Mouse (Mus musculus) limb, embryonic 14.5 days (tissue): Measurements from ENCODE around the gene Hexdc. TPM values are rescaled to one million over a fixed set of nuclear protein-coding genes. Genes with fewer than 3 reads are reported as not detected.

Experiments used
- ATAC-seq: fragments of 200-750 bp; cut with Nextera tagmentation; 2 replicates; pipeline ENCODE4 v1.8.0; 2017; ENCODE audit warnings: low read depth, moderate number of reproducible peaks, moderate TSS enrichment; ENCODE audit not compliant: low FRiP score
- DNase-seq: peaks from one replicate; pipeline ENCODE4 v3.0.0-alpha.2; 2015; ENCODE audit warnings: low spot score
- H3K27ac ChIP-seq: fragments of 300-500 bp; sonication (generic); replicated peaks from 2 replicates; pipeline ENCODE4 v1.5.1; 2014; ENCODE audit warnings: low read depth, mild to moderate bottlenecking, low read length, moderate library complexity, mixed read lengths
- H3K27me3 ChIP-seq: fragments of 300-500 bp; sonication (generic); 2 replicates; pipeline ENCODE4 v1.6.1; 2014; ENCODE audit warnings: low read length, mixed read lengths; ENCODE audit not compliant: control insufficient read depth, insufficient read depth
- H3K36me3 ChIP-seq: fragments of 300-500 bp; sonication (generic); 2 replicates; pipeline ENCODE4 v1.6.1; 2014; ENCODE audit warnings: mild to moderate bottlenecking, low read length, moderate library complexity, mixed read lengths; ENCODE audit not compliant: control insufficient read depth, insufficient read depth
- H3K4me1 ChIP-seq: fragments of 300-500 bp; sonication (generic); 2 replicates; pipeline ENCODE4 v1.6.1; 2014; ENCODE audit warnings: antibody characterized with exemption, low read length, mixed read lengths; ENCODE audit not compliant: control insufficient read depth, insufficient read depth
- H3K4me2 ChIP-seq: fragments of 300-500 bp; sonication (generic); replicated peaks from 2 replicates; pipeline ENCODE4 v1.6.1; 2014; ENCODE audit warnings: low read depth, mild to moderate bottlenecking, low read length, moderate library complexity; ENCODE audit not compliant: severe bottlenecking
- H3K4me3 ChIP-seq: fragments of 300-500 bp; sonication (generic); replicated peaks from 2 replicates; pipeline ENCODE4 v1.5.1; 2014; ENCODE audit warnings: low read length
- H3K9ac ChIP-seq: fragments of 300-500 bp; sonication (generic); 2 replicates; pipeline ENCODE4 v1.6.1; 2014; ENCODE audit warnings: mild to moderate bottlenecking, low read depth, low read length, moderate library complexity; ENCODE audit not compliant: severe bottlenecking
- H3K9me3 ChIP-seq: fragments of 300-500 bp; sonication (generic); 2 replicates; pipeline ENCODE4 v1.6.1; 2016; ENCODE audit warnings: low read length; ENCODE audit not compliant: control insufficient read depth
- POLR2A ChIP-seq: fragments of 200-500 bp; IDR thresholded peaks from 2 replicates; pipeline ENCODE4 v1.8.0; 2012; ENCODE audit warnings: inconsistent platforms, mild to moderate bottlenecking, moderate library complexity, borderline replicate concordance; ENCODE audit not compliant: insufficient read depth, insufficient read length; ENCODE audit errors: extremely low read depth
- WGBS: fragments of 180-500 bp; shearing (Covaris S2); extraction: QIAGEN DNeasy Blood & Tissue Kit; methylation state at CpG from one replicate; pipeline ENCODE4 v1.1.7; 2014; 5-methylcytosine and 5-hydroxymethylcytosine counted together
- polyA plus RNA-seq, 2 experiments: library from polyadenylated mRNA; depleted of rRNA in 1 of 2; stranded (reverse) in 1 of 2; unstranded in 1 of 2; fragments of >200 nt; fragmentation: Nextera tagmentation in 1 of 2; extraction: Ambion mirVana in 1 of 2; gene quantifications; 2 replicates each; pipeline versions ENCODE4 v1.2.1 to v1.2.3; 2012 to 2014

Gene Hexdc
- polyA plus RNA-seq, 2 experiments = 8.4 to 45.5 TPM

GRCm38 (mm10) chr11:121193415-121193814 is 10.8 kb upstream of the Hexdc start:
- DNase-seq (no peak), ATAC-seq (no peak)
- 89% methylated on average over 3 of the region's 3 CpGs for WGBS
- Histone ChIP-seq H3K4me1 (no peaks in the 10 kb centered on the region), H3K4me2 (no peak overlapping the region), H3K36me3 (peaks cover 14% of the 10 kb centered on the region), H3K27me3 (no peaks in the 10 kb centered on the region), H3K4me3 (no peak overlapping the region), H3K9ac (no peak overlapping the region), H3K9me3 (no peaks in the 10 kb centered on the region), H3K27ac (no peak overlapping the region)
- TF ChIP-seq POLR2A = no peak

- Histone ChIP-seq H3K27me3 (no peaks in the 10 kb centered on the region), H3K4me1 (peaks cover 3% of the 10 kb centered on the region; the same call in 1 of the 2 replicates), H3K4me3 (no peak overlapping the region), H3K4me2 (no peak overlapping the region), H3K9me3 (no peaks in the 10 kb centered on the region), H3K9ac (no peak overlapping the region), H3K27ac (no peak overlapping the region), H3K36me3 (peaks cover 11% of the 10 kb centered on the region)
- 41% methylated on average over 2 of the region's 2 CpGs for WGBS
- no peak for ATAC-seq
- TF ChIP-seq POLR2A = no peak
- no peak for DNase-seq
Measured at GRCm38 (mm10) chr11:121198622-121199021, 5.6 kb upstream of the Hexdc start.

GRCm38 (mm10) chr11:121199851-121200250 is 4.4 kb upstream of the Hexdc start:
- no peak overlapping the region for H3K27ac ChIP-seq
- H3K27me3 ChIP-seq = no peaks in the 10 kb centered on the region
- DNase-seq = no peak
- no peak for ATAC-seq
- H3K9ac ChIP-seq = no peak overlapping the region
- no peak for TF ChIP-seq POLR2A
- H3K4me3 ChIP-seq = no peak overlapping the region
- no peak overlapping the region for H3K4me2 ChIP-seq
- H3K9me3 ChIP-seq = no peaks in the 10 kb centered on the region
- H3K36me3 ChIP-seq = peaks cover 11% of the 10 kb centered on the region
- 79% methylated on average over 4 of the region's 4 CpGs for WGBS
- peaks cover 6% of the 10 kb centered on the region; the same call in 1 of the 2 replicates for H3K4me1 ChIP-seq

GRCm38 (mm10) chr11:121200781-121201180 is 3.5 kb upstream of the Hexdc start:
- Histone ChIP-seq H3K4me1 (peaks cover 6% of the 10 kb centered on the region; the same call in 1 of the 2 replicates), H3K9ac (no peak overlapping the region), H3K27ac (no peak overlapping the region), H3K4me3 (no peak overlapping the region), H3K36me3 (peaks cover 8% of the 10 kb centered on the region), H3K4me2 (no peak overlapping the region), H3K27me3 (no peaks in the 10 kb centered on the region), H3K9me3 (no peaks in the 10 kb centered on the region)
- 88% methylated on average over 6 of the region's 6 CpGs for WGBS
- no peak for DNase-seq
- no peak for ATAC-seq
- no peak for TF ChIP-seq POLR2A

GRCm38 (mm10) chr11:121201436-121202198 is 2.6 kb upstream of the Hexdc start:
- H3K9ac ChIP-seq = no peak overlapping the region
- ATAC-seq (no peak), DNase-seq (peak; percentile 26)
- no peak overlapping the region for H3K4me2 ChIP-seq
- 46% methylated on average over 11 of the region's 11 CpGs for WGBS
- TF ChIP-seq POLR2A = no peak
- H3K36me3 ChIP-seq = peaks cover 2% of the 10 kb centered on the region; the same call in 1 of the 2 replicates
- H3K9me3 ChIP-seq = no peaks in the 10 kb centered on the region
- no peak overlapping the region for H3K4me3 ChIP-seq
- H3K27me3 ChIP-seq = no peaks in the 10 kb centered on the region
- H3K27ac ChIP-seq = no peak overlapping the region
- H3K4me1 ChIP-seq = peaks cover 6% of the 10 kb centered on the region; the same call in 1 of the 2 replicates

DNA sequence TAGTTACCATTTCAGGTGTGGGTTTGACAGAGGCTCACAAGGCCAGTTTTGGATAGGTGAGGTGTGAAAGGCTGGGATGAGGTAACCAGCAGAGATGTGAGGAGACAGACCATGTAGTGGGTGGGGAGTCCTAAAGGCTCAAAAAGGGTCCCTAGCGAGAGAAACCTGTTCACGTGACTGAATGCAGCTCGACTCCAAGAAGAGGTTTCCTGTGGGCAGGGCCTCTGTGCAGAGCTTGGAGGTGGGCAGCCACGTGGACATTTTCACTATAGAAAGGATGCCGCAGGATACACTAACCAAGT is 423 bp upstream of the Hexdc start:
- peak overlapping the region; percentile 76 for H3K4me2 ChIP-seq
- H3K4me1 ChIP-seq = peaks cover 6% of the 10 kb centered on the region; the same call in 1 of the 2 replicates
- TF ChIP-seq POLR2A = no peak
- H3K36me3 ChIP-seq = peaks cover 11% of the 10 kb centered on the region; the same call in 1 of the 2 replicates
- H3K9me3 ChIP-seq = no peaks in the 10 kb centered on the region
- ATAC-seq (no peak), DNase-seq (no peak)
- peak overlapping the region; percentile 33; the same call in 1 of the 2 replicates for H3K27ac ChIP-seq
- WGBS = 2% methylated on average over 5 of the region's 5 CpGs
- H3K27me3 ChIP-seq = no peaks in the 10 kb centered on the region
- peak overlapping the region; percentile 57 for H3K4me3 ChIP-seq
- H3K9ac ChIP-seq = peak overlapping the region; percentile 73; the same call in 1 of the 2 replicates
